Mouse (Mus musculus): Measurements from ENCODE around the gene Ang2. TPM values are rescaled to one million over a fixed set of nuclear protein-coding genes. Genes with fewer than 3 reads are reported as not detected.
"Not testable (repeated sequence)": the region's sequence is repeated elsewhere in the genome, so short reads cannot be mapped to it uniquely, and the experiment has no call there.

Gene Ang2
- polyA plus RNA-seq (2014; fragmentation: Nextera tagmentation; extraction: Ambion mirVana), result not detected in 2 replicates

- H3K27ac ChIP-seq (ENCODE audit: low read depth, low read length), result no peak within 1 kb of the TSS
- H3K4me2 ChIP-seq (ENCODE audit: low read depth), result no peak within 1 kb of the TSS
- no peak for ATAC-seq (ENCODE audit: insufficient read depth, low FRiP score, low TSS enrichment)
- H3K36me3 ChIP-seq (ENCODE audit: control insufficient read depth, insufficient read depth, low read length), result no peaks in the 10 kb centered on the region
- H3K27me3 ChIP-seq (ENCODE audit: control insufficient read depth, insufficient read depth, low read length), result no peaks in the 10 kb centered on the region
- H3K4me3 ChIP-seq (ENCODE audit: low read depth, low read length), result no peak within 1 kb of the TSS
- WGBS, result 86% methylated on average over 5 of the region's 5 CpGs
- H3K9ac ChIP-seq (ENCODE audit: low read length), result no peak within 1 kb of the TSS
- H3K4me1 ChIP-seq (ENCODE audit: control insufficient read depth, insufficient read depth, low read length), result no peaks in the 10 kb centered on the region
- no peak for DNase-seq (ENCODE audit: low spot score)
- H3K9me3 ChIP-seq (ENCODE audit: control insufficient read depth, low read length), result no peaks in the 10 kb centered on the region
Observed at GRCm38 (mm10) chr14:51199098-51200023, at the start of gene Ang2. Ang2 (minus strand) TSS chr14:51199148.

GRCm38 (mm10) chr14:51247736-51248135 lies 48.8 kb upstream of the Ang2 start:
- H3K4me3 ChIP-seq (ENCODE audit: low read depth, low read length), result no peak overlapping the region
- no peak overlapping the region for H3K27ac ChIP-seq (ENCODE audit: low read depth, low read length)
- no peaks in the 10 kb centered on the region for H3K4me1 ChIP-seq (ENCODE audit: control insufficient read depth, insufficient read depth, low read length)
- H3K9ac ChIP-seq (ENCODE audit: low read length), result no peak overlapping the region
- WGBS, result 66% methylated on average over 1 of the region's 1 CpGs
- H3K27me3 ChIP-seq (ENCODE audit: control insufficient read depth, insufficient read depth, low read length), result no peaks in the 10 kb centered on the region
- no peak for ATAC-seq (ENCODE audit: insufficient read depth, low FRiP score, low TSS enrichment)
- no peak for DNase-seq (ENCODE audit: low spot score)
- no peaks in the 10 kb centered on the region for H3K9me3 ChIP-seq (ENCODE audit: control insufficient read depth, low read length)
- H3K36me3 ChIP-seq (ENCODE audit: control insufficient read depth, insufficient read depth, low read length), result no peaks in the 10 kb centered on the region
- no peak overlapping the region for H3K4me2 ChIP-seq (ENCODE audit: low read depth)

GRCm38 (mm10) chr14:51240899-51241298 lies 42.0 kb upstream of the Ang2 start:
- no peak overlapping the region for H3K27ac ChIP-seq (ENCODE audit: low read depth, low read length)
- no peaks in the 10 kb centered on the region for H3K9me3 ChIP-seq (ENCODE audit: control insufficient read depth, low read length)
- H3K9ac ChIP-seq (ENCODE audit: low read length), result no peak overlapping the region
- no peak for DNase-seq (ENCODE audit: low spot score)
- ATAC-seq (ENCODE audit: insufficient read depth, low FRiP score, low TSS enrichment), result no peak
- no peak overlapping the region for H3K4me3 ChIP-seq (ENCODE audit: low read depth, low read length)
- H3K4me1 ChIP-seq (ENCODE audit: control insufficient read depth, insufficient read depth, low read length), result no peaks in the 10 kb centered on the region
- H3K36me3 ChIP-seq (ENCODE audit: control insufficient read depth, insufficient read depth, low read length), result no peaks in the 10 kb centered on the region
- H3K4me2 ChIP-seq (ENCODE audit: low read depth), result no peak overlapping the region
- no peaks in the 10 kb centered on the region for H3K27me3 ChIP-seq (ENCODE audit: control insufficient read depth, insufficient read depth, low read length)

- not testable (repeated sequence) for H3K4me2 ChIP-seq (ENCODE audit: low read depth); H3K27ac ChIP-seq (ENCODE audit: low read depth, low read length); H3K4me1 ChIP-seq (ENCODE audit: control insufficient read depth, insufficient read depth, low read length); H3K36me3 ChIP-seq (ENCODE audit: control insufficient read depth, insufficient read depth, low read length); H3K4me3 ChIP-seq (ENCODE audit: low read depth, low read length); ATAC-seq (ENCODE audit: insufficient read depth, low FRiP score, low TSS enrichment); H3K27me3 ChIP-seq (ENCODE audit: control insufficient read depth, insufficient read depth, low read length); DNase-seq (ENCODE audit: low spot score); H3K9ac ChIP-seq (ENCODE audit: low read length); H3K9me3 ChIP-seq (ENCODE audit: control insufficient read depth, low read length)
- 79% methylated on average over 1 of the region's 1 CpGs for WGBS
Observed at GRCm38 (mm10) chr14:51237488-51237887, 38.5 kb upstream of the Ang2 start.

- not testable (repeated sequence) for H3K27me3 ChIP-seq (ENCODE audit: control insufficient read depth, insufficient read depth, low read length); DNase-seq (ENCODE audit: low spot score); H3K4me1 ChIP-seq (ENCODE audit: control insufficient read depth, insufficient read depth, low read length); H3K36me3 ChIP-seq (ENCODE audit: control insufficient read depth, insufficient read depth, low read length); H3K4me3 ChIP-seq (ENCODE audit: low read depth, low read length); H3K9ac ChIP-seq (ENCODE audit: low read length); H3K9me3 ChIP-seq (ENCODE audit: control insufficient read depth, low read length); H3K27ac ChIP-seq (ENCODE audit: low read depth, low read length); H3K4me2 ChIP-seq (ENCODE audit: low read depth); ATAC-seq (ENCODE audit: insufficient read depth, low FRiP score, low TSS enrichment)
- 70% methylated on average over 4 of the region's 4 CpGs for WGBS
Observed at GRCm38 (mm10) chr14:51229657-51230056, 30.7 kb upstream of the Ang2 start.

- not testable (repeated sequence) for ATAC-seq (ENCODE audit: insufficient read depth, low FRiP score, low TSS enrichment); H3K27ac ChIP-seq (ENCODE audit: low read depth, low read length); H3K27me3 ChIP-seq (ENCODE audit: control insufficient read depth, insufficient read depth, low read length); DNase-seq (ENCODE audit: low spot score); H3K4me3 ChIP-seq (ENCODE audit: low read depth, low read length); H3K9me3 ChIP-seq (ENCODE audit: control insufficient read depth, low read length); H3K36me3 ChIP-seq (ENCODE audit: control insufficient read depth, insufficient read depth, low read length); H3K4me2 ChIP-seq (ENCODE audit: low read depth); H3K4me1 ChIP-seq (ENCODE audit: control insufficient read depth, insufficient read depth, low read length); H3K9ac ChIP-seq (ENCODE audit: low read length)
- WGBS, result 97% methylated on average over 3 of the region's 3 CpGs
Observed at GRCm38 (mm10) chr14:51220075-51220474, 21.1 kb upstream of the Ang2 start.

- DNase-seq (ENCODE audit: low spot score) (no peak), ATAC-seq (ENCODE audit: insufficient read depth, low FRiP score, low TSS enrichment) (no peak)
- H3K4me1 ChIP-seq (ENCODE audit: control insufficient read depth, insufficient read depth, low read length), result no peaks in the 10 kb centered on the region
- WGBS, result 89% methylated on average over 2 of the region's 2 CpGs
- no peak within 1 kb of the TSS for H3K9ac ChIP-seq (ENCODE audit: low read length)
- no peak within 1 kb of the TSS for H3K4me3 ChIP-seq (ENCODE audit: low read depth, low read length)
- H3K9me3 ChIP-seq (ENCODE audit: control insufficient read depth, low read length), result no peaks in the 10 kb centered on the region
- H3K27me3 ChIP-seq (ENCODE audit: control insufficient read depth, insufficient read depth, low read length), result no peaks in the 10 kb centered on the region
- no peak within 1 kb of the TSS for H3K4me2 ChIP-seq (ENCODE audit: low read depth)
- no peak within 1 kb of the TSS for H3K27ac ChIP-seq (ENCODE audit: low read depth, low read length)
- no peaks in the 10 kb centered on the region for H3K36me3 ChIP-seq (ENCODE audit: control insufficient read depth, insufficient read depth, low read length)
Observed at GRCm38 (mm10) chr14:51203115-51203514, 4.2 kb upstream of the Ang2 start, which contains the start of gene Ear14. Ear14 (plus strand) TSS chr14:51203391.

GRCm38 (mm10) chr14:51200466-51200865 lies 1.5 kb upstream of the Ang2 start:
- Histone ChIP-seq H3K4me3 (ENCODE audit: low read depth, low read length) (no peak overlapping the region), H3K27ac (ENCODE audit: low read depth, low read length) (no peak overlapping the region), H3K9me3 (ENCODE audit: control insufficient read depth, low read length) (no peaks in the 10 kb centered on the region), H3K4me1 (ENCODE audit: control insufficient read depth, insufficient read depth, low read length) (no peaks in the 10 kb centered on the region), H3K36me3 (ENCODE audit: control insufficient read depth, insufficient read depth, low read length) (no peaks in the 10 kb centered on the region), H3K4me2 (ENCODE audit: low read depth) (no peak overlapping the region), H3K9ac (ENCODE audit: low read length) (no peak overlapping the region), H3K27me3 (ENCODE audit: control insufficient read depth, insufficient read depth, low read length) (no peaks in the 10 kb centered on the region)
- ATAC-seq (ENCODE audit: insufficient read depth, low FRiP score, low TSS enrichment) (no peak), DNase-seq (ENCODE audit: low spot score) (no peak)
- WGBS, result 94% methylated on average over 2 of the region's 2 CpGs

GRCm38 (mm10) chr14:51200054-51200453 lies 1.1 kb upstream of the Ang2 start:
- Histone ChIP-seq H3K27me3 (ENCODE audit: control insufficient read depth, insufficient read depth, low read length) (no peaks in the 10 kb centered on the region), H3K4me2 (ENCODE audit: low read depth) (no peak overlapping the region), H3K9ac (ENCODE audit: low read length) (no peak overlapping the region), H3K36me3 (ENCODE audit: control insufficient read depth, insufficient read depth, low read length) (no peaks in the 10 kb centered on the region), H3K4me3 (ENCODE audit: low read depth, low read length) (no peak overlapping the region), H3K27ac (ENCODE audit: low read depth, low read length) (no peak overlapping the region), H3K9me3 (ENCODE audit: control insufficient read depth, low read length) (no peaks in the 10 kb centered on the region), H3K4me1 (ENCODE audit: control insufficient read depth, insufficient read depth, low read length) (no peaks in the 10 kb centered on the region)
- WGBS, result 98% methylated on average over 2 of the region's 2 CpGs
- ATAC-seq (ENCODE audit: insufficient read depth, low FRiP score, low TSS enrichment) (no peak), DNase-seq (ENCODE audit: low spot score) (no peak)
